Mouse (Mus musculus): ENCODE measurements at regions not wholly inside any gene's neighbourhood (a gene's known extent, or its start where the extent isn't known, plus 50 kb on each side); places are given as distances from the start of the nearest gene placed in this dataset.
"Not testable (repeated sequence)": the region's sequence is repeated elsewhere in the genome, so short reads cannot be mapped to it uniquely, and the experiment has no call there.

DNA sequence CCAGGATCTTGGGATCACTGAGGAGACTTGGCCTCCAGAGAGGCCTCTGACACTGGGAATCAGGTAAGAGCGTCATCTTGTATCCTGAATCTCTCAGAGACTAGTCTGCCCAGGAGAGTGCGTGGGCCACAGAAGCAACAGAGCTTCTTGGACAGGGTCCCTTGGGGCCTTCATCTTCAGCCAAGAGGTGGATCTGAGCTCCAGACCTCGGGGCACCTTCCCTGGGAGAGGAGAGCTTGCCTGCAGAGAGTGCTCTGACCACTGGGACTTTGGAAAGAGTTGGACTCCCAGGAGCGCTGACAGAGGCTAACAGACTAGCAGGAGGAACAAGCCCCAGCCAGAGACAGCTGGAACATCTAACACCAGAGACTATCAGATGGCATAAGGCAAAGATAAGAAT is 73.9 kb upstream of the Gm15319 start:
- 62% methylated on average over 4 of the region's 4 CpGs for WGBS
- not testable (repeated sequence) for H3K27ac ChIP-seq (ENCODE audit: low read length); ATAC-seq (ENCODE audit: insufficient number of reproducible peaks, insufficient read depth, low FRiP score, low read depth); H3K4me2 ChIP-seq (replicated peaks; ENCODE audit: low read depth, low read length); H3K27me3 ChIP-seq (ENCODE audit: control insufficient read depth, insufficient read depth, low read length); H3K9ac ChIP-seq (replicated peaks; ENCODE audit: low read depth, low read length); H3K4me3 ChIP-seq (ENCODE audit: low read depth, low read length); H3K36me3 ChIP-seq (ENCODE audit: control insufficient read depth, insufficient read depth, low read length); H3K9me3 ChIP-seq (ENCODE audit: control insufficient read depth, low read depth, low read length); H3K4me1 ChIP-seq (ENCODE audit: control insufficient read depth, insufficient read depth, low read length)

DNA sequence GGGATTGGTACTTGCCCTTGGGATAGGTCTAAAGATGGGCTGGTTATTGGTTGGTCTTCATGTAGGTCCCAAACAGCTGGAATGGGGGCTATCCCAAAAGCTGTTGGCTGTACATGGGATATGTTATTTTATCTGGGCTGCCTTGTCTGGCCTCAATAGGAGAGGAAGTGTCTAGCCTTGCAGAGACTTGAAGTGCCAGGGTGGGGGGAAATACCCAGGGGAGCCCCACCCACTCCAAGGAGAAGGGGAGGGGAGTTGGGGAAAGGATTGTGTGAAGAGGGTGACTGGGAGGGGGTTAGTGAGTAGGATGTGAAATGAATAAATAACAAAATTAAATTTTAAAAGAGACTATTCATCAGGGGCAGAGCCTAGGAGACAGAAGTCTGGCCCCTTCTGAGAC is 70.2 kb upstream of the Gm15319 start:
- ATAC-seq (ENCODE audit: insufficient number of reproducible peaks, insufficient read depth, low FRiP score, low read depth); H3K36me3 ChIP-seq (ENCODE audit: control insufficient read depth, insufficient read depth, low read length): not testable (repeated sequence)

DNA sequence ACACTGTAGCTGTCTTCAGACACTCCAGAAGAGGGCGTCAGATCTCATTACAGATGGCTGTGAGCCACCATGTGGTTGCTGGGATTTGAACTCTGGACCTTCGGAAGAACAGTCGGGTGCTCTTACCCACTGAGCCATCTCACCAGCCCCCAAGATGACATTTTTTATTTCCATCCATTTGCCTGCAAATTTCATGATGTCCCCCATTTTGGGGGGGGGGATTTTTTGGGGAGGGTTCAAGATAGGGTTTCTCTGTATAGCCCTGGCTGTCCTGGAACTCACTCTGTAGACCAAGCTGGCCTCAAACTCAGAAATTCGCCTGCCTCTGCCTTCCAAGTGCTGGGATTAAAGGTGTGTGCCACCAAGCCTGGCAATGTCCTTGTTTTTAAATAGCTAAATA is 66.5 kb upstream of the Gm15319 start:
- H3K4me1 ChIP-seq (ENCODE audit: control insufficient read depth, insufficient read depth, low read length); H3K27ac ChIP-seq (ENCODE audit: low read length); H3K4me3 ChIP-seq (ENCODE audit: low read depth, low read length); H3K9ac ChIP-seq (replicated peaks; ENCODE audit: low read depth, low read length); H3K27me3 ChIP-seq (ENCODE audit: control insufficient read depth, insufficient read depth, low read length); H3K4me2 ChIP-seq (replicated peaks; ENCODE audit: low read depth, low read length); ATAC-seq (ENCODE audit: insufficient number of reproducible peaks, insufficient read depth, low FRiP score, low read depth); H3K36me3 ChIP-seq (ENCODE audit: control insufficient read depth, insufficient read depth, low read length); H3K9me3 ChIP-seq (ENCODE audit: control insufficient read depth, low read depth, low read length): not testable (repeated sequence)
- WGBS = 62% methylated on average over 3 of the region's 4 CpGs

More for the DNA sequence above, 70.2 kb upstream of the Gm15319 start:
- not testable (repeated sequence) for H3K9me3 ChIP-seq (ENCODE audit: control insufficient read depth, low read depth, low read length); H3K4me1 ChIP-seq (ENCODE audit: control insufficient read depth, insufficient read depth, low read length); H3K4me2 ChIP-seq (replicated peaks; ENCODE audit: low read depth, low read length); H3K4me3 ChIP-seq (ENCODE audit: low read depth, low read length); H3K27ac ChIP-seq (ENCODE audit: low read length); H3K27me3 ChIP-seq (ENCODE audit: control insufficient read depth, insufficient read depth, low read length); H3K9ac ChIP-seq (replicated peaks; ENCODE audit: low read depth, low read length)

DNA sequence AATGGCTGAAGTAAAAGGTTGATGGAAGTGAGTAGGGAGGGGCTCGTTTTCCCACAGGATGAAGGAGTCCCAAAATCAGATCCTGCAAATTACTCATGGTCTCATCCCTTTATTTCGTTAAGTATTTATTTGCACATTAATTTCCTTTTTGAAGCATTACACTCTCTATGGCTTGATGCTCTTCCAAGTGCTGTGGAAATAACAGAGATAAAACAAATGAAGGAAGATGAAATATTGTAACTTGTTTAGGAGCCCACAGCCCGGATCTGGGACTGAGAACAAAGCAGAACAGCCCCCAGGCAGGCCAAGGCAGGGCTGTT is 61.9 kb upstream of the Gm15319 start:
- H3K9me3 ChIP-seq (ENCODE audit: control insufficient read depth, low read depth, low read length); H3K4me2 ChIP-seq (replicated peaks; ENCODE audit: low read depth, low read length); H3K36me3 ChIP-seq (ENCODE audit: control insufficient read depth, insufficient read depth, low read length); H3K9ac ChIP-seq (replicated peaks; ENCODE audit: low read depth, low read length); H3K4me1 ChIP-seq (ENCODE audit: control insufficient read depth, insufficient read depth, low read length); H3K27ac ChIP-seq (ENCODE audit: low read length); H3K27me3 ChIP-seq (ENCODE audit: control insufficient read depth, insufficient read depth, low read length); ATAC-seq (ENCODE audit: insufficient number of reproducible peaks, insufficient read depth, low FRiP score, low read depth): not testable (repeated sequence)
- H3K4me3 ChIP-seq (ENCODE audit: low read depth, low read length) = peak overlapping the region; percentile 40
- 26% methylated on average over 3 of the region's 3 CpGs for WGBS

DNA sequence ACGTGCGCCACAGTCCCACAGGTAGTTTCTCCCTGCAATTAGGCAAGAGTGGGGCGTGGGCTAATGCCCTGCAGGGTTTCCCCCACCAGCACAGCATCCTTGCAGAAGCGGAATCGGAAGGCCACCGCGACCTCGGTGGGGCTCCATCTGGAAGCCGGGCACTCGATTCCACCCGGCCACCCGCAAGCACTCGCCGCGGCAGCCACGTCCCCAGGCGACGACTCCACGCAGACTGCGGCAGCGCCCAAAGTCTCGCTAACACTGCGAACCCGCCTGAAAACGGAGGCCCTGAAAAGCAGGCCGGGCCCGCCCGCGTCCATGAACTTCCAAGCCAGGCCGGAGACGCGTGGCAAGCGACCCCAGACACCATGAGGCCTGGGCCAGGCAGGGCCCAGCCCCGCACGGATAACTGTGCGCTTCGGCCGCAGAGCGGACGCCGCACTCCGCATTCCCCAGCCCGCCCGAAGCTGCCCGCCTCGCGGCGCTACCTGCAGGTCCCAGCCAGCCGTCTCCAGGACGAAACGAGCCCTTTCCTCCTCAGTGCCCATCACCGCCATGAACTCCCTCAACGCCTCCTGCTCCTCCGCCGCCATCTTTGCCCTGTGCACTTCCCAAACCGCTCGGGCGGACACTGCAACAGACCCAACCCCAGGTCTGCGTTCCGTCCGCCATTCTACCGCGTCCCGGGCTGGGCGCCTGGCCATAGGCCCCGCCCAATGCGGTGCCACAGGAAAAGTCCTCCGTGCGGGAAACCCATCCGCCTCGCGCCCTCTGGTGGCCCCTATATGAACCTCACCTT is 61.3 kb upstream of the Gm15319 start:
- not testable (repeated sequence) for H3K27ac ChIP-seq (ENCODE audit: low read length); H3K4me2 ChIP-seq (replicated peaks; ENCODE audit: low read depth, low read length); H3K36me3 ChIP-seq (ENCODE audit: control insufficient read depth, insufficient read depth, low read length); H3K4me1 ChIP-seq (ENCODE audit: control insufficient read depth, insufficient read depth, low read length); H3K9me3 ChIP-seq (ENCODE audit: control insufficient read depth, low read depth, low read length); H3K27me3 ChIP-seq (ENCODE audit: control insufficient read depth, insufficient read depth, low read length)
- H3K4me3 ChIP-seq (ENCODE audit: low read depth, low read length) = peak overlapping the region; percentile 40
- peak overlapping the region; percentile 52; the same call in 1 of the 2 replicates for H3K9ac ChIP-seq (replicated peaks; ENCODE audit: low read depth, low read length)
- WGBS = 3% methylated on average over 57 of the region's 72 CpGs
- ATAC-seq (ENCODE audit: insufficient number of reproducible peaks, insufficient read depth, low FRiP score, low read depth) = peak; percentile 99

DNA sequence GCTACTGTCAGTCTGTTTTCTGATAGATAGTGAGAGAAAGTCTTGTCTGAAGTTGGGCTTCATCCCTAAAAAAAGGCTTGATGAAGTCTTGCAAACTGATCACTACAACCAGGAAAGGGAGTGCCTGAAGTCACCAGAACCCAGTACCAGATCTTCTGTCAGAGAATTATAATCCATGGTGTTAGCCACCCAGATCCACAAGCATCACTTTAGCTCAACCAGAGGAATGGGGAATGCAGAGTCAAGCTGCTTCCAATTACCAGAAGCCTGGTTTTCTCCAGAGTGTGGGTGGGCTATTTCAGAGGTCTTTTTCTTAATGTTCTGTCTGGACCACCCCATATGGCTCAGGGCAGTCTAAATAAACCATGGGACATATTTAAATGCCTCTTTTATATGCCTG is 57.8 kb upstream of the Gm15319 start:
- not testable (repeated sequence) for H3K36me3 ChIP-seq (ENCODE audit: control insufficient read depth, insufficient read depth, low read length)

More for the DNA sequence above, 57.8 kb upstream of the Gm15319 start:
- not testable (repeated sequence) for H3K4me2 ChIP-seq (replicated peaks; ENCODE audit: low read depth, low read length); H3K4me3 ChIP-seq (ENCODE audit: low read depth, low read length); H3K9me3 ChIP-seq (ENCODE audit: control insufficient read depth, low read depth, low read length); H3K9ac ChIP-seq (replicated peaks; ENCODE audit: low read depth, low read length); H3K4me1 ChIP-seq (ENCODE audit: control insufficient read depth, insufficient read depth, low read length); H3K27ac ChIP-seq (ENCODE audit: low read length); H3K27me3 ChIP-seq (ENCODE audit: control insufficient read depth, insufficient read depth, low read length); ATAC-seq (ENCODE audit: insufficient number of reproducible peaks, insufficient read depth, low FRiP score, low read depth)
